Comparison of ENCODE assay signal across 8 mouse cellular contexts in the genomic region with DNA sequence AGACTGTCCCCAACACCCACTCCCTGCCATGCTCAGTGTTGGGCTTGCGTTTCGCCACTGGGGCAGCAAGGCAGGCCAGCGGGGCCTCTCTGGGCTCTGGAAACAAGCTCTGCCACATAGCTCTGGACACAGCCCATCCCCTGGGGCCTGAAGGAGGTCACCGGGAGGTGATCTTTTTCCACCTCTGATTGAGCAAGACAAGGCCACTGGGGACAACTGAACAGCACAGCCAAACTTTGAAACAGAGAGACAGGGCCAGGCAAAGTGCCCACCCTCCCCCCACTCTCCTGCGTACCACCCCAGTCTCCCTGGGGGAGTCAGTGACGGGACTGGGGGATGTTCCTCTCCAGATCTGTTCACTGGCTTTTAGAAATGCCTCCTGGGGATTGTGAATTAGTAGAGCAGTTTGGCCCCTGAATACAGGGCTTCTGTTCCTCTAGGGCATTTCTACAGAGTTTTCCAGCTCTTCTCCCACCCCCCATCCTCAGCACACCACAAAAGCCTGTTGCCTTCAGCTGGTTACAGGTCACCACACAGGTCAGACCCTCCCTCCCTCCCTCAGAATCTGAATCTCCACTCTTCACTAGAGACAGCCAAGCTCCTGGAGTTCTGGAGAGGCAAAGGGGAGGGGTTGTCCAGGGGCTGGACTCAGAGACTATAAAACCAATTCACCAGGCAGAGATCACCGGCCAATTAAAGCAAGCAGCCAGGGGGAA. TPM values are rescaled to one million over a fixed set of nuclear protein-coding genes. Genes with fewer than 3 reads are reported as not detected.
DNase-seq lines count a peak whose midpoint lies in the region; ATAC-seq and TF ChIP-seq lines count a peak whose summit lies in the region.

No protein-coding gene starts in this region.

- TF ChIP-seq POLR2A in ES-Bruce4 (IDR thresholded peaks at IDR 0.05; ENCODE audit: insufficient read depth, low read length) = no peak

- H3K27ac ChIP-seq in ES-Bruce4 (ENCODE audit: insufficient read depth, low read length) = no peak overlapping the region
- peak overlapping the region; percentile 75 for H3K27ac ChIP-seq in embryonic facial prominence, embryonic 11.5 days (replicated peaks; ENCODE audit: low read depth, low read length)

- H3K4me1 ChIP-seq in ES-Bruce4 (ENCODE audit: control insufficient read depth, insufficient read depth, low read length) = peaks cover 9% of the 10 kb centered on the region
- H3K4me1 ChIP-seq in embryonic facial prominence, embryonic 11.5 days (ENCODE audit: control insufficient read depth, insufficient read depth, low read length) = peaks cover 19% of the 10 kb centered on the region

- H3K9me3 ChIP-seq in ES-Bruce4 (replicated peaks; ENCODE audit: control insufficient read depth, insufficient read depth, low read length, poor library complexity, severe bottlenecking) = no peaks in the 10 kb centered on the region
- no peaks in the 10 kb centered on the region for H3K9me3 ChIP-seq in embryonic facial prominence, embryonic 11.5 days (replicated peaks; ENCODE audit: control insufficient read depth, low read length)

- peak; percentile 69 for DNase-seq in embryonic facial prominence, embryonic 11.5 days (ENCODE audit: low spot score)
- DNase-seq in heart, postnatal 14 days = peak; percentile 79
- peak; percentile 85 to 94 for DNase-seq in kidney, postnatal 36 days
- peak; percentile 83 for DNase-seq in mesoderm, embryonic 11.5 days (ENCODE audit: low read depth, low spot score)
- DNase-seq in spleen, adult 18-20 months = no peak

- 6% methylated on average over 7 of the region's 7 CpGs for WGBS in embryonic facial prominence, embryonic 11.5 days

- H3K9ac ChIP-seq in ES-Bruce4 (ENCODE audit: low read depth, poor library complexity, severe bottlenecking) = no peak overlapping the region
- peak overlapping the region; percentile 37 for H3K9ac ChIP-seq in embryonic facial prominence, embryonic 11.5 days (replicated peaks; ENCODE audit: low read length)

- H3K4me3 ChIP-seq in ES-Bruce4 (ENCODE audit: low read depth, low read length) = no peak overlapping the region
- H3K4me3 ChIP-seq in embryonic facial prominence, embryonic 11.5 days (ENCODE audit: low read depth, low read length) = no peak overlapping the region

- peak; percentile 62 for ATAC-seq in embryonic facial prominence, embryonic 11.5 days (replicated peaks; ENCODE audit: insufficient number of reproducible peaks, low FRiP score, low TSS enrichment, low read depth)
- ATAC-seq in erythroid progenitor cell, adult 5-6 weeks (replicated peaks; ENCODE audit: low FRiP score, poor library complexity, severe bottlenecking) = no peak
- no peak for ATAC-seq in erythroblast, adult 5-6 weeks (replicated peaks; ENCODE audit: low FRiP score, poor library complexity, severe bottlenecking)

- no peaks in the 10 kb centered on the region for H3K36me3 ChIP-seq in ES-Bruce4 (ENCODE audit: control insufficient read depth, insufficient read depth, low read length, poor library complexity, severe bottlenecking)
- H3K36me3 ChIP-seq in embryonic facial prominence, embryonic 11.5 days (replicated peaks; ENCODE audit: control insufficient read depth, insufficient read depth, low read depth, low read length) = no peaks in the 10 kb centered on the region

- TF ChIP-seq EP300 in ES-Bruce4 (IDR thresholded peaks at IDR 0.05; ENCODE audit: insufficient read depth, low read depth, low read length) = peak; percentile 36

- no peak overlapping the region; the same call in 1 of the 2 replicates for H3K4me2 ChIP-seq in embryonic facial prominence, embryonic 11.5 days (ENCODE audit: low read depth, low read length)

- intact Hi-C loops in heart, postnatal 14 days (cut with DNase I) = no loop called here

- no peaks in the 10 kb centered on the region for H3K27me3 ChIP-seq in ES-Bruce4 (ENCODE audit: control insufficient read depth, insufficient read depth, low read length, poor library complexity, severe bottlenecking)
- no peaks in the 10 kb centered on the region for H3K27me3 ChIP-seq in embryonic facial prominence, embryonic 11.5 days (ENCODE audit: control insufficient read depth, insufficient read depth, low read length)

- TF ChIP-seq CTCF in ES-Bruce4 (IDR thresholded peaks at IDR 0.05; ENCODE audit: low read depth, low read length) = no peak

RNA-seq across cellular contexts. Expression of a gene that starts 19.9 kb away (rescaled TPM):
- polyA plus RNA-seq in ES-Bruce4 (2011; ENCODE audit: insufficient read depth, insufficient read length, low read depth, missing spikeins) = 21.7 and 22.1 TPM in 2 replicates
- 5.0 and 5.1 TPM in 2 replicates for polyA plus RNA-seq in embryonic facial prominence, embryonic 11.5 days (2014; fragmentation: Nextera tagmentation; extraction: Ambion mirVana)
- total RNA-seq in heart, postnatal 14 days (2021) = 10 to 100 TPM; 18.6 to 21.7 TPM
- 2.1 and 3.2 TPM in 2 replicates for total RNA-seq in erythroid progenitor cell, adult 5-6 weeks (2015; ENCODE audit: low replicate concordance)
- 1.0 and 5.9 TPM in 2 replicates for total RNA-seq in erythroid progenitor cell, adult 5-6 weeks (2017; ENCODE audit: low replicate concordance)
- 2.1 and 12.7 TPM in 2 replicates for total RNA-seq in erythroblast, adult 5-6 weeks (2015; ENCODE audit: low replicate concordance)
- total RNA-seq in erythroblast, adult 5-6 weeks (2017; ENCODE audit: low replicate concordance) = 1.4 and 3.2 TPM in 2 replicates

RNA-seq across cellular contexts. Expression of a gene that starts 50.1 kb away (rescaled TPM):
- 126 and 142 TPM in 2 replicates for polyA plus RNA-seq in ES-Bruce4 (2011; ENCODE audit: insufficient read depth, insufficient read length, low read depth, missing spikeins)
- 244 and 259 TPM in 2 replicates for polyA plus RNA-seq in embryonic facial prominence, embryonic 11.5 days (2014; fragmentation: Nextera tagmentation; extraction: Ambion mirVana)
- 100 to 1,000 TPM; 113 to 115 TPM for total RNA-seq in heart, postnatal 14 days (2021)
- 38.9 and 114 TPM in 2 replicates for total RNA-seq in erythroid progenitor cell, adult 5-6 weeks (2015; ENCODE audit: low replicate concordance)
- 50.6 and 86.5 TPM in 2 replicates for total RNA-seq in erythroid progenitor cell, adult 5-6 weeks (2017; ENCODE audit: low replicate concordance)
- 39.8 and 109 TPM in 2 replicates for total RNA-seq in erythroblast, adult 5-6 weeks (2015; ENCODE audit: low replicate concordance)
- total RNA-seq in erythroblast, adult 5-6 weeks (2017; ENCODE audit: low replicate concordance) = 61.2 and 71.2 TPM in 2 replicates

Comparison
In these comparisons a context has a peak if more than half of its experiments do, and no peak if none do; other contexts are left out.
1. DNase-seq: peak in embryonic facial prominence, embryonic 11.5 days (single experiment), heart, postnatal 14 days (2 of 2), kidney, postnatal 36 days (2 of 2) and mesoderm, embryonic 11.5 days (single experiment); none in spleen, adult 18-20 months (0 of 2).